Mouse (Mus musculus) bone marrow, adult 2 months (tissue): ENCODE measurements around the gene Pard3.

Experiments used
- CTCF ChIP-seq: fragments of 200-500 bp; IDR thresholded peaks from 2 replicates; pipeline ENCODE4 v1.5.1; 2011; ENCODE audit warnings: low read length, control low read depth; ENCODE audit not compliant: control insufficient read depth, insufficient read depth
- POLR2A ChIP-seq: fragments of 200-500 bp; IDR thresholded peaks from 2 replicates; pipeline ENCODE4 v1.6.1; 2011; ENCODE audit warnings: low read depth, mild to moderate bottlenecking, control low read depth, low read length, borderline replicate concordance; ENCODE audit not compliant: control insufficient read depth

DNA sequence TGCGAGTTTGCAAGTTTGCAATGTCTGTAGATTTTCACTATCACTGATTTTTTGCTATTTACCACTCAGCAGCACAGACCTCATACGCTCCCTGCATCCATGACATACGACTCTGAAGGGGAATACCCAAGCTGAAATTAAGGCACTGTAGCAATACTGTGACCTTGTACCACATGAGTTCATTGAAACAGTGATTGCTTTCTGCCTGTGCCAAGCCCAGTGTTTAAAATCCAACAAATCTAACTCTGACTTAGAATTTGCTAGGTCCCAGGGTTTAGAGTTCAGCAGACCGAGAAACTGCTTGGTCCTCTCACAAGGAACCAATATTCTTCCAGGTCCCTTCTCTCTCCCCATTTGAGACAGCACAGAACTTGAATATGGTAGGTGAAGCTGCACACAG lies 26.7 kb downstream of the Pard3 start:
- TF ChIP-seq CTCF = no peak
- no peak for TF ChIP-seq POLR2A
